In the genomic region with DNA sequence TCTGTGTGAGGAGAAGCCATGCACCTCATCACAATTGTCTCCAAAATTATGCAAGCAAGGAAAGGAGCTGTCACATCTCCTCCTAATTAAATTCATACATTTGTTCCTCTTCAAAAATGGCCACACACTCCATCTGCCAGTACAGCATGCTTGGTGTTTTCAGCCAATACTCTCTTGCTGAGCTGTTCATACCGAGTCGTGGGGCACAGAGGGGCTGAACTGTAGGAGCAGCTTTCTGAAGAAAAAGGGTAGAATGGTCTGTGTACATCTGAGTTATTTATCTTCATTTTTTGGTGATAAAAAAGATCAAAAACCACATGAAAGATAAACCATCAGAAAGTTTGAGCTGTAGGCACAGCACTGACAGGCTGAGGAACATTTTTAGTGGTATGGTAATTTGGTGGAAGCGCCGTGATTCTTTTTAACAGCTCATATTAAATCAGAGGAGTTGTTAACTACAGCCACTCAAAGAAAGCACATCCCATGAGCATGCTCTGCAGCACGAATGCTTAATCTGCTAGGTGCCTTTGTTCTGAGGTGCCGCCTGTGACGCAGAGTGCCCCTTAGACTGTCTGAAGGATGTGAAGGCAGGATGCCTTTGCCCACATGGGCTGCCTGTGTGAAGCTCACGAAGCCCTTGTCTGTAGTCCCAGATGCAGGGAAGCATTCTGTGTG, we compare ENCODE assay signal across 10 mouse cellular contexts.
A peak's percentile ranks its signal among the peaks of the same experiment; 100 is the strongest.
DNase-seq lines count a peak whose midpoint lies in the region; ATAC-seq lines count a peak whose summit lies in the region.
"Had no signal": no experiment of that assay in that cellular context is flagged by ENCODE, and none has a peak within 500 bp of the region (broad histone marks: within the 10 kb centered on the region; RNA-seq: fewer than 3 reads in every experiment).

No protein-coding gene starts in this region.

- H3K4me1 ChIP-seq in embryonic facial prominence, embryonic 13.5 days, result peaks cover 18% of the 10 kb centered on the region
- H3K4me1 ChIP-seq in neural tube, embryonic 13.5 days (replicated peaks), result peaks cover 18% of the 10 kb centered on the region
- H3K4me1 ChIP-seq: heart, embryonic 12.5 days; liver, embryonic 13.5 days had no signal

- H3K4me3 ChIP-seq in embryonic facial prominence, embryonic 13.5 days, result no peak overlapping the region
- no peak overlapping the region for H3K4me3 ChIP-seq in neural tube, embryonic 13.5 days
- H3K4me3 ChIP-seq: heart, embryonic 12.5 days; liver, embryonic 13.5 days had no signal

- H3K9ac ChIP-seq in embryonic facial prominence, embryonic 13.5 days, result 0 out of 2 replicates have a peak overlapping the region, but pooled peaks have one; percentile 11
- 0 out of 2 replicates have a peak overlapping the region, but pooled peaks have one; percentile 17 for H3K9ac ChIP-seq in neural tube, embryonic 13.5 days
- H3K9ac ChIP-seq: heart, embryonic 12.5 days; liver, embryonic 13.5 days had no signal

- H3K4me2 ChIP-seq in embryonic facial prominence, embryonic 13.5 days, result no peak overlapping the region; the same call in 1 of the 2 replicates
- 0 out of 2 replicates have a peak overlapping the region, but pooled peaks have one; percentile 13 for H3K4me2 ChIP-seq in neural tube, embryonic 13.5 days
- H3K4me2 ChIP-seq: heart, embryonic 12.5 days; liver, embryonic 13.5 days had no signal

- no peaks in the 10 kb centered on the region for H3K36me3 ChIP-seq in embryonic facial prominence, embryonic 13.5 days
- H3K36me3 ChIP-seq in neural tube, embryonic 13.5 days, result no peaks in the 10 kb centered on the region
- H3K36me3 ChIP-seq: heart, embryonic 12.5 days; liver, embryonic 13.5 days had no signal

- H3K27me3 ChIP-seq in embryonic facial prominence, embryonic 13.5 days, result no peaks in the 10 kb centered on the region
- H3K27me3 ChIP-seq in neural tube, embryonic 13.5 days, result no peaks in the 10 kb centered on the region
- H3K27me3 ChIP-seq: heart, embryonic 12.5 days; liver, embryonic 13.5 days had no signal

- H3K27ac ChIP-seq in embryonic facial prominence, embryonic 13.5 days, result no peak overlapping the region
- H3K27ac ChIP-seq in neural tube, embryonic 13.5 days (replicated peaks), result peak overlapping the region; percentile 39
- H3K27ac ChIP-seq: liver, embryonic 13.5 days had no signal

- DNase-seq in frontal cortex, postnatal 25 days (ENCODE audit: low spot score in 2 of 2), result peak; percentile 11 to 28
- DNase-seq in layer of hippocampus, postnatal 36 days, result peak; percentile 50 to 65
- DNase-seq in thymus, postnatal 25 days, result no peak
- DNase-seq in urinary bladder, adult 2 months (ENCODE audit: low spot score), result no peak
- no peak for DNase-seq in cerebellum, adult 9-11 months
- DNase-seq in kidney, adult 11 months, result no peak
- DNase-seq: liver, embryonic 13.5 days had no signal

- ATAC-seq in embryonic facial prominence, embryonic 13.5 days (ENCODE audit: insufficient number of reproducible peaks, insufficient read depth, low FRiP score, low TSS enrichment, low read depth), result no peak
- 0 out of 2 replicates have a peak, but pooled peaks have one; percentile 50 for ATAC-seq in neural tube, embryonic 13.5 days (ENCODE audit: low read depth)

- no peaks in the 10 kb centered on the region for H3K9me3 ChIP-seq in embryonic facial prominence, embryonic 13.5 days
- H3K9me3 ChIP-seq in neural tube, embryonic 13.5 days, result no peaks in the 10 kb centered on the region
- H3K9me3 ChIP-seq: heart, embryonic 12.5 days; liver, embryonic 13.5 days had no signal

- 62% methylated on average over 8 of the region's 8 CpGs for WGBS in embryonic facial prominence, embryonic 13.5 days
- 32% methylated on average over 8 of the region's 8 CpGs for WGBS in neural tube, embryonic 13.5 days

Comparison
In these comparisons a context has a peak if more than half of its experiments do, and no peak if none do; other contexts are left out.
1. DNase-seq: peak in frontal cortex, postnatal 25 days (2 of 2) and layer of hippocampus, postnatal 36 days (2 of 2); none in thymus, postnatal 25 days (single experiment), urinary bladder, adult 2 months (single experiment), cerebellum, adult 9-11 months (single experiment) and kidney, adult 11 months (single experiment).